Mouse (Mus musculus): ENCODE measurements at regions not wholly inside any gene's neighbourhood (a gene's known extent, or its start where the extent isn't known, plus 50 kb on each side); places are given as distances from the start of the nearest gene placed in this dataset.

DNA sequence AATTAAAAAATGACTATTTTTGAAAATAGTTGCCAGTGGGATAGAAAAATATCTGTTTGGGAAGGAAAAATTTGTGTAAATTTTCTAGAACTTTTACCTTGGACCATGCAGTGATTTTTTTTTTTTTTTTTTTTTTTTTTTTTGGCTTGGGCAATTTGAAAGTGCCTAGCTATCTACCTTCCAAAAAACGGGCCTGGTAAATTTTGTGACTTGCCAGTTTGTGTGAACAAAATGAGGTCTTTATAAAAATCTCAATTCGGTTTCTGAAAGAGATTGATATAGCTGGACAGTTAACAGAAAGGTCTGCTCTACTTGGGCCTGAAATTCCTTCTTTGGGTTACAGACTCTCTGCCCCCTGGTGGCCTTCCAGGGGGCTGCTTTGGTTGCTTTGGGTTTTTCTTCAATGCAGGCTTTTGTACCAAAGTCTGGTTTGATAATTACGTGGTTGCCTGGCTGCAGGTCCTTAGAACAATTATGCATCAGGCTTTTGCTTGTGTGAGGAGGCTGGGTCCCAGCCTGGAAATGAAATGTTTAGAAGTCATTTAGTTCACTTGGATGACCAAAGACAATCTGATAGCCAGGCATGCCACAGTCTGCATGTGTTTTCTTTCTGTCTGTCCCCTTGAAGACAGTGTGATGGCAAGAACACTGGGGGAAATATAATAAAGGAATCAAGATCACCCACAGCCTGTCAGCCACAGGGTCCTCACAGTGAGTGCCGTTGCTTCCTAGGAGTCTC lies 75.6 kb upstream of the Jazf1 start:
- DNase-seq (ENCODE audit: low spot score), result peak; percentile 44

DNA sequence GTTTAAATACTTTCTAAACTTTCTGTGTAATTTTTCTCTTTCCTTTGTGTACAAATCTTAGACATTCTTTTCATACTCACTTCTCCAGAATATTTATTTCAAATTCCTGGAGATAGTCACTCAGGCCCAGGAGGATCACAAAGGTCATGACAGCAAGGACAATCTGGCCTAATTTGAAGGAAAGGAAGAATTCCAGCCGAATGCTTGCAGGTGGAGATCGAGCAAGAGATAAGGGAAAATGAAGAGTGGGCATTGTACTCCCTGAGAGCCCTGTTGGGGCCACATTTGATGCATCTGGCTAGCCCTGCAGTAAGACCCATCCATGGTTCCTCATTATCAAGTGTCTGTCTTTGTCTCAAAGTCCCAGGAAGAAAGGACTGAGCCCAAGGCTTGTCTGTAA lies 66.0 kb upstream of the Jazf1 start:
- no peak for DNase-seq (ENCODE audit: low spot score)

DNA sequence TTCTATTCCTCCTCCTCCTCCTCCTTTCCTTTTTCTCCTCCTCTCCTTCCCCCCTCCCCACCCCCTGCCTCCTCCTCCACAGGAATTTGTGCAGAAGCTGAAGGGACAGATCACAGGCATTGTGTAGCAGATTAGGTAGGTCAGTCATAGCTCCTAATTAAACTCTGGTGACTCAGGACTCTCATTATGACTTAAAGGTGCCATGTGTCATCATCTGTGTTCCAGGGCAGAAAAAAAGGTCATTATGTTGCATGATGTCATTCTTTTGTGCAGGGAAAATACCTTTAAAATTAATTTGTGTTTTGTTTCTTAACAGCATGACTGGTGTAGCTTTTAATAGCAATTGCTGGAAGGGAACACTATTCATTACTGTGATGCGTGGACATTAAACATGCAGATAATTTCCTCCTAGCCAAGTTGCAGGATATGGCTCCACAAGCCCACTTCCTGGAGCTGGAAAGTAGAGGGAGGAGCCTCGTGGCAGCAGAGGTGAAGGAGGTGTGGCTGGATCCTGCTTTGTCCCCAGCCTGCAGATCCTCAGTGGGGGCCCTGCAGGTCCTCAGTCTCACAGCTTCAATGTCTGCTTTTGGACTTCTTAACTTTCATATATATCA lies 62.4 kb upstream of the Jazf1 start:
- DNase-seq (ENCODE audit: low spot score), result no peak

DNA sequence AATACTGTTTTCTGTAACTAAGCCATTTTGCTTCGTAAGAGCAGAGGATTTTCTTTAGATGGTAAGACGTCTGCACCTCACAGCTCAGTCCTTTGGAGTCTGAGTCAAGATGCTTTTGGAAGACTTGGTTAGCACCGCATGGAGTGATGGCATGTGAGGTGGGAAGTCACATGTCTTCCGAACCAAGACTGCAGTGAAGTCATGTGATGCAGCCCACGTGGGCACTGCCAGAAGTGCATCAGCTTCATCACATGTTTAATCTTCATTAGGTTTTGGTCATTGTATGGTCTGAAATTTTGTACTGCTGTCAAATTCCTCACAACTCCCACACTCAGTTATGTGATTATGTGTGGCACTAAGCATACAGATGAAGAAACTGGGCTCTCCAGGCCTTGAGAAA lies 58.3 kb upstream of the Jazf1 start:
- no peak for DNase-seq (ENCODE audit: low spot score)

DNA sequence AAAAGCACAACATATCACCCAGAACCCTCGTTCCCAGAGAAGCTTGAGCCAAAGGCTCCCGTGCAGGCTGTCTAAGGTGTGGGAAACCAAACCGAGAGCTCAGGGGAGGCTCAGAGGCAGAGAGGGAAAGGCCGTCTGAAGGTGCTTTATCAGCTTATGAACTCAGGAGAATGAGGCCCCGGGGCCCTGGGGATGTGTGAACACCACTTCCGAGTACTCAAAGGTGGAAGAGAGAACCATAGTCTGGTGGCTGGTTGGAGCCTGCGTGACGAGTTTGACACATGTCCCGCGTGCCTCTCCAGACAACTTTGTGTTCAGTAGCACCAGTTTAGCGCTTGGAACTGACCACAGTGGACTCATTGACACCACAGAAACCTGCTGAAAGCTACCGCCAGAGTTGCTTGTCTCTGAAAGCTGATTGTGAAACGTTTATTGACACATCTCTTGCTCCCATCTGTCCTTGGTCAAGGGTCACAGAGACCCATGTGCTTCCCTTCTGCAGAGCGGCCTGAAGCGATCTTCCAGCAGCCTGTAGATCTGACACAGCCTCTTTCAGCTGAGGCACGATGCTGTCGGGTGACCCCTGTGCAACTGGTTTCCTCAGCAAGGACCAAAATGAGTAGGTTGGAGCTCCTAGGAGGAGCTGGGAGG lies 56.5 kb upstream of the Jazf1 start:
- DNase-seq (ENCODE audit: low spot score), result no peak

DNA sequence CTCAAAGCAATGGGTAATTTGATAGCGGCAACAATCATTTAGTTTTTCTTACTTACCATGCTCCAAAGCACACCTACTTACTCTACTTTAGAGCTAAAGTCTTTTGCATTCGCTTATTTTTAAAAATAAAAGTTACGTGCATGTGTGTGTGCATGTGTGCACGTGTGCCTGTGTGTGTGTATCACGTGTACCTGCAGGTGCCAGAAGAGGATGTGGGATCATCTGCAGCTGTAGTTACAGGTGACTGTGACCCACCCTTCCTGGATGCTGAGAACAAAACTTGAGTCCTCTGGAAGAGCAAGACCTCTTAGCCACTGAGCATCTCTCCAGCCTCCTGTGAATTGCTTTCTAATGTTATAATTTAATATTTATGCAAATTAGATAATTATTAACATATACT lies 52.0 kb upstream of the Jazf1 start:
- no peak for DNase-seq (ENCODE audit: low spot score)
